17 mouse cellular contexts compared by ENCODE assay signal in genomic region chr8:8421713-8422112, GRCm38 (mm10).
A peak's percentile ranks its signal among the peaks of the same experiment; 100 is the strongest.
DNase-seq lines count a peak whose midpoint lies in the region; ATAC-seq and TF ChIP-seq lines count a peak whose summit lies in the region.
"Had no signal": no experiment of that assay in that cellular context is flagged by ENCODE, and none has a peak within 500 bp of the region (broad histone marks: within the 10 kb centered on the region; RNA-seq: fewer than 3 reads in every experiment).

No protein-coding gene starts in this region.

- H3K4me1 ChIP-seq in heart, embryonic 10.5 days: no peaks in the 10 kb centered on the region
- H3K4me1 ChIP-seq in midbrain, postnatal 0 days (ENCODE audit: insufficient read depth, low read length): no peaks in the 10 kb centered on the region
- peaks cover 5% of the 10 kb centered on the region; the same call in 1 of the 2 replicates for H3K4me1 ChIP-seq in midbrain, embryonic 10.5 days
- H3K4me1 ChIP-seq: liver, embryonic 15.5 days; stomach, embryonic 15.5 days had no signal

- 53% methylated on average over 5 of the region's 5 CpGs for WGBS in heart, embryonic 10.5 days
- WGBS in midbrain, postnatal 0 days: 75% methylated on average over 5 of the region's 5 CpGs
- WGBS in midbrain, embryonic 10.5 days: 88% methylated on average over 5 of the region's 5 CpGs

- no peak overlapping the region for H3K4me3 ChIP-seq in heart, embryonic 10.5 days
- no peak overlapping the region for H3K4me3 ChIP-seq in midbrain, postnatal 0 days (ENCODE audit: low read depth, low read length)
- no peak overlapping the region for H3K4me3 ChIP-seq in midbrain, embryonic 10.5 days
- H3K4me3 ChIP-seq: liver, embryonic 15.5 days; stomach, embryonic 15.5 days had no signal

- TF ChIP-seq CTCF in midbrain, postnatal 0 days (IDR thresholded peaks at IDR 0.05): no peak

- H3K36me3 ChIP-seq in heart, embryonic 10.5 days: no peaks in the 10 kb centered on the region
- H3K36me3 ChIP-seq in midbrain, postnatal 0 days (ENCODE audit: insufficient read depth, low read length): no peaks in the 10 kb centered on the region
- H3K36me3 ChIP-seq in midbrain, embryonic 10.5 days: no peaks in the 10 kb centered on the region
- H3K36me3 ChIP-seq: liver, embryonic 15.5 days; stomach, embryonic 15.5 days had no signal

- intact Hi-C loops in heart, postnatal 36 days (cut with DNase I): no loop called here

- H3K9me3 ChIP-seq in heart, embryonic 10.5 days: no peaks in the 10 kb centered on the region
- no peaks in the 10 kb centered on the region for H3K9me3 ChIP-seq in midbrain, postnatal 0 days (ENCODE audit: low read length)
- H3K9me3 ChIP-seq in midbrain, embryonic 10.5 days (replicated peaks): no peaks in the 10 kb centered on the region
- H3K9me3 ChIP-seq: liver, embryonic 15.5 days; stomach, embryonic 15.5 days had no signal

- H3K9ac ChIP-seq in midbrain, postnatal 0 days (replicated peaks; ENCODE audit: low read length, poor library complexity, severe bottlenecking): no peak overlapping the region
- H3K9ac ChIP-seq: liver, embryonic 15.5 days; stomach, embryonic 15.5 days had no signal

- peak; percentile 53; the same call in 1 of the 2 replicates for ATAC-seq in cerebellum, adult (ENCODE audit: insufficient number of reproducible peaks, low FRiP score, low TSS enrichment)
- ATAC-seq in midbrain, postnatal 0 days (ENCODE audit: low FRiP score): no peak

- no peak overlapping the region for H3K27ac ChIP-seq in heart, embryonic 10.5 days
- no peak overlapping the region for H3K27ac ChIP-seq in midbrain, postnatal 0 days (ENCODE audit: low read depth, low read length)
- no peak overlapping the region for H3K27ac ChIP-seq in midbrain, embryonic 10.5 days (replicated peaks)
- H3K27ac ChIP-seq: liver, embryonic 15.5 days; stomach, embryonic 15.5 days had no signal

- H3K4me2 ChIP-seq in midbrain, postnatal 0 days (ENCODE audit: low read depth, low read length, poor library complexity, severe bottlenecking): no peak overlapping the region
- H3K4me2 ChIP-seq: liver, embryonic 15.5 days; stomach, embryonic 15.5 days had no signal

- H3K27me3 ChIP-seq in heart, embryonic 10.5 days (ENCODE audit: insufficient read depth, poor library complexity, severe bottlenecking): no peaks in the 10 kb centered on the region
- no peaks in the 10 kb centered on the region for H3K27me3 ChIP-seq in midbrain, postnatal 0 days (ENCODE audit: insufficient read depth, low read length)
- H3K27me3 ChIP-seq in midbrain, embryonic 10.5 days (ENCODE audit: low read depth, poor library complexity, severe bottlenecking): no peaks in the 10 kb centered on the region
- H3K27me3 ChIP-seq: liver, embryonic 15.5 days; stomach, embryonic 15.5 days had no signal

- DNase-seq in cerebellum, adult 9-11 months: no peak
- peak; percentile 91 for DNase-seq in heart, adult 11 months
- no peak for DNase-seq in heart, embryonic 10.5 days (ENCODE audit: low spot score)
- DNase-seq in midbrain, postnatal 0 days (ENCODE audit: low spot score): peak; percentile 26
- no peak for DNase-seq in midbrain, embryonic 10.5 days (ENCODE audit: low spot score)
- peak; percentile 35 to 45 for DNase-seq in heart, postnatal 36 days
- DNase-seq in T-cell, adult 2 months (ENCODE audit: low spot score): no peak
- DNase-seq: adrenal gland, adult 8-10 months; kidney, adult 18-20 months; kidney, postnatal 36 days; layer of hippocampus, postnatal 36 days; lung, postnatal 14 days; retina, postnatal 1 day; thymus, postnatal 36 days had no signal

Comparison
In these comparisons a context has a peak if more than half of its experiments do, and no peak if none do; other contexts are left out.
1. DNase-seq: peak in heart, adult 11 months (single experiment), midbrain, postnatal 0 days (single experiment) and heart, postnatal 36 days (2 of 2); none in cerebellum, adult 9-11 months (single experiment), heart, embryonic 10.5 days (single experiment), midbrain, embryonic 10.5 days (single experiment) and T-cell, adult 2 months (single experiment).